Mouse (Mus musculus): ENCODE data around the gene Hip1. TPM values are rescaled to one million over a fixed set of nuclear protein-coding genes. Genes with fewer than 3 reads are reported as not detected.
"Not testable (repeated sequence)": the region's sequence is repeated elsewhere in the genome, so short reads cannot be mapped to it uniquely, and the experiment has no call there.

Gene Hip1
- total RNA-seq, 2 experiments from 2014 or later = 0.19 to 1.2 TPM

- ATAC-seq (replicated peaks; ENCODE audit: low FRiP score, low TSS enrichment, poor library complexity, severe bottlenecking) = no peak
Observed at GRCm38 (mm10) chr5:135460152-135460832, 84.6 kb downstream of the Hip1 start.

DNA sequence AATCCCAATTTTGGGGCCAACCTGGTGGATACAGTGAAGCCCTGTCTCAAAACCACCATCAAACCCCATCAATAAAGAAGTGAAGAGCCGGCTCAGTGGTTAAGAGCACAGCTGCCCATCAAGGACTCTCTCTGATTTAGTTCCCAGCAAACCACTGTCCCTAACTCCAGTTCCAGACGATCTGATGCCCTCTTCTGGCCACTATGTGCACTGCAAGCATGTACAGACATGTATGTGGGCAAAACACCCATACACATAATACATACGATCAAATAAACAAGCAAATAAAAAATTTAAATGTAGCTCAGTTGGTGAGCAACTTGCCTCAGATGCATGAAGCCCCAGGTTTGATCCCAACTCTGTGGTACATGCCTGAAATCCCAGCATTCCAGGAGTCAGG, 85.4 kb downstream of the Hip1 start:
- no peak for ATAC-seq (replicated peaks; ENCODE audit: low FRiP score, low TSS enrichment, poor library complexity, severe bottlenecking)

GRCm38 (mm10) chr5:135457961-135458360, 87.0 kb downstream of the Hip1 start:
- ATAC-seq (replicated peaks; ENCODE audit: low FRiP score, low TSS enrichment, poor library complexity, severe bottlenecking) = no peak

GRCm38 (mm10) chr5:135456515-135456914, 88.4 kb downstream of the Hip1 start:
- ATAC-seq (replicated peaks; ENCODE audit: low FRiP score, low TSS enrichment, poor library complexity, severe bottlenecking) = no peak

- no peak for ATAC-seq (replicated peaks; ENCODE audit: low FRiP score, low TSS enrichment, poor library complexity, severe bottlenecking)
Observed at GRCm38 (mm10) chr5:135454256-135454655, 90.7 kb downstream of the Hip1 start.

- not testable (repeated sequence) for ATAC-seq (replicated peaks; ENCODE audit: low FRiP score, low TSS enrichment, poor library complexity, severe bottlenecking)
Observed at GRCm38 (mm10) chr5:135451559-135451958, 93.4 kb downstream of the Hip1 start.

- no peak for ATAC-seq (replicated peaks; ENCODE audit: low FRiP score, low TSS enrichment, poor library complexity, severe bottlenecking)
Observed at GRCm38 (mm10) chr5:135451100-135451499, 93.8 kb downstream of the Hip1 start.

- no peak for ATAC-seq (replicated peaks; ENCODE audit: low FRiP score, low TSS enrichment, poor library complexity, severe bottlenecking)
Observed at GRCm38 (mm10) chr5:135445755-135446154, 99.2 kb downstream of the Hip1 start.

DNA sequence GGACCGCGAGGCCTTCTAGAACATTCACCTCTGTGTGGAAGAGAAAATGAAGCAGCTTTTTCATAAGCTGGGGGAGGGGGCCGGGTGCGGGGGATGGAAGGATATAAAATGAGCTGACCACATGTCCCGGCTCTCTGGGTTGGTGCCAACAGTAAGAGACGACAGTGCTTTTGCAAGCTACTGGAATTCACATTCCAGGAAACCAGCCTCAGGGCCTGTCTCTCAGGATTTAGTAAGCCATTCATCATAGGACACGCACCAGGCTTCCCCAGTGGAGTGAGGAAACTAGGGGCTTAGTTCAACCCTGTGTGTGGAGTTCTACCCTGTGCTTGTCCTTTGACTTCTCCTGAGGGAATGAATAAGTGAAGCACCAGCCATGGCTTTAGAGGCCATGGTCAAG, 102.5 kb downstream of the Hip1 start:
- ATAC-seq (replicated peaks; ENCODE audit: low FRiP score, low TSS enrichment, poor library complexity, severe bottlenecking) = no peak

DNA sequence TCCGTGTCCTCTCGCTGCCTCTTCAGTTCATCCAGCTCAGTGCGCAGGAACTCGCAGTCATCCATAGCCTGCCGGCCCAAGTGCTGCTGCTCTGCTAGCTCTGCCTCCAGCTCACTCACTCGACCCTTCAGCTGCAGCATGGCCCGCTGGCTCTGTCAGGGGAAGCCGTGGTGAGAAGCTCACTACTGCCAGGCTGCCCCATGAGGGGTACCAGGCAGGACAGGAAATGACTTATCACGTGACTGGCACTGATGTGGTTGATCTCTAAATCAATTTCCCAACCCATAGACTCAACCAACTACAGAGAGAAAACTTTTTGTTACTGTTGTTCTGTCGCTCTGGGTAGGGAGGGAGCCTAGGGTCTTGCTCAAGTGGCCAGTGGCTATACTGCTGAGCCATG, 109.9 kb downstream of the Hip1 start:
- no peak for ATAC-seq (replicated peaks; ENCODE audit: low FRiP score, low TSS enrichment, poor library complexity, severe bottlenecking)

- no peak for ATAC-seq (replicated peaks; ENCODE audit: low FRiP score, low TSS enrichment, poor library complexity, severe bottlenecking)
Observed at GRCm38 (mm10) chr5:135433861-135434260, 111.1 kb downstream of the Hip1 start.

DNA sequence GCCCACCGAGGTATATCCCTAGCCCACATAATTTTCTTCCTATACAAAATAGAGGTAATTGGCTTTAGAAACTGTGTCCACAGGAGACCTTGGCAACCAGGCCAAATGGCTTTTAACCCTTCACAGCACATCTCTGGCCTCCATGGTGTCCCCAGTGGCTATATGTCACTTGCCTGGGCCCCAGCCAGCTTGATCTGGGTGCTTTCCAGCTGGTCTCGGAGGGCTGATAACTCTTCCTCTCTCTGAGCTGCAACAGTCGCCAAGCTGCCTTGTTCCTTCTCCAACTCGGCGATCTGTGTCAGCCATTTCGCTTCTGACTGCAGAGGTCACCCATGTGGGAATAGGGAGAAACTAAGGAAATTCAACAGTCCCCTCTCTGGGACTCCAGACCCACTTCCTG, 113.8 kb downstream of the Hip1 start:
- no peak for ATAC-seq (replicated peaks; ENCODE audit: low FRiP score, low TSS enrichment, poor library complexity, severe bottlenecking)

- ATAC-seq (replicated peaks; ENCODE audit: low FRiP score, low TSS enrichment, poor library complexity, severe bottlenecking) = no peak
Observed at GRCm38 (mm10) chr5:135428786-135429185, 116.1 kb downstream of the Hip1 start.

DNA sequence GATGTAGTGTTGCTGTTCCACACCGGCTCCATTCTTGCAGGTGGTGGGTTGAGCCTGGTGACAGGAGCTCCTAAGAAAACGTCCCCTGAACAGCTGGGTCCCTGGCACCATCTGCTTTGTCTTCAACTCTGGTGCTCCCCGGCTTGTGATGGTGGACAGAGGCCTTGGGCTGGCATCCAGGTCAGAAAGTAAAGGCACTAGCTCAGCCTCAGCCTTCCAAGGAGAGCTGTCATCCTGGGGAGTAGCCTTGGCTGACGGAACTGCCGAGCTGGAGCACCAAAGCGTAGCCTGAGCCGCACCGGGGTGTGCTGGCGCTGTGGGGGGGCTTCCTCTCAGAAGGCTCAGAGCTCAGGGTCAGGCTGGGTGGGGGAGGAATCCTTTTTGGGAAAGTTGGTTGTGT, 134.7 kb downstream of the Hip1 start:
- ATAC-seq (replicated peaks; ENCODE audit: low FRiP score, low TSS enrichment, poor library complexity, severe bottlenecking) = no peak

DNA sequence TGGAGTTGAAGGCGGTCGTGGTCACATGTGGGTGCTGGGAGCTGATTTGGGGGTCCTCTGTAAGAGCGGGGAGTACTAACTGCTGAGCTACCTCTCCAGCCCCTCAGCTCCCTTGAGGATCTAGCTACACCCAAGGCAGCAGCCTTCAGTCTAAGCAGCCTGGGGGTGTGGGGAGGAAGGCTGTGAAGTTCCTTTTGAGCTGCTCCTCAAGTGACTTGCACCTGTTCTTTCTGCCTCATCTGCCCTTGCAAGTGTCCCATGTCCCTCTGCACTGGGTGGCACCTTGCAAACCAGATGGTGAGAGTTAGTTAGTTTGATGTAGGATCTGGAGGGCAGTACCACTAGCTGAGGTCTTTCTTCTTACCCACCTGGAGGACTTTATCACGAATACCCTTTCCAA, 136.8 kb downstream of the Hip1 start:
- no peak for ATAC-seq (replicated peaks; ENCODE audit: low FRiP score, low TSS enrichment, poor library complexity, severe bottlenecking)

- no peak for ATAC-seq (replicated peaks; ENCODE audit: low FRiP score, low TSS enrichment, poor library complexity, severe bottlenecking)
Observed at GRCm38 (mm10) chr5:135405437-135405836, 139.5 kb downstream of the Hip1 start.

DNA sequence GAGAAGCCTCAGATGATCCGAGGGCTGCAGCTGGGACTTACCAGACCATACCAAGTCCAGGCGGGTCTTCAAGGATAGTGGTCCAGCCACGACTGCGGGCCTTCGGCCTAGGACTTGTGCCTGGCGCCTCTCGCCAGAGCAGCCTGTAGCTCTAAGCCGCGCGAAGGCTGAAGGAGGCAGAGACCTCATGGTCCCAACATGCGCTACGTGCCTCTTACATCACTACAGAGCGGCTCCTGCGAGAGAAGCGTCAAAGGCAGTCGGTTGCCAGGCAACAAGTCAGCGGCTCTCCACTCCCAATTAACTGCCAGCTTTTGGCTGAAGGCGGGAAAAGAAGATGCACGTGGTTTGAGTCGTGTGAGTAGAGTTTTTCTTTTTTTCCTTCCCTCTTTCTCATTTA, 140.3 kb downstream of the Hip1 start:
- no peak for ATAC-seq (replicated peaks; ENCODE audit: low FRiP score, low TSS enrichment, poor library complexity, severe bottlenecking)

GRCm38 (mm10) chr5:135400244-135400643, 144.7 kb downstream of the Hip1 start:
- ATAC-seq (replicated peaks; ENCODE audit: low FRiP score, low TSS enrichment, poor library complexity, severe bottlenecking) = peak; percentile 72

GRCm38 (mm10) chr5:135399382-135399781, 145.5 kb downstream of the Hip1 start:
- ATAC-seq (replicated peaks; ENCODE audit: low FRiP score, low TSS enrichment, poor library complexity, severe bottlenecking) = no peak

DNA sequence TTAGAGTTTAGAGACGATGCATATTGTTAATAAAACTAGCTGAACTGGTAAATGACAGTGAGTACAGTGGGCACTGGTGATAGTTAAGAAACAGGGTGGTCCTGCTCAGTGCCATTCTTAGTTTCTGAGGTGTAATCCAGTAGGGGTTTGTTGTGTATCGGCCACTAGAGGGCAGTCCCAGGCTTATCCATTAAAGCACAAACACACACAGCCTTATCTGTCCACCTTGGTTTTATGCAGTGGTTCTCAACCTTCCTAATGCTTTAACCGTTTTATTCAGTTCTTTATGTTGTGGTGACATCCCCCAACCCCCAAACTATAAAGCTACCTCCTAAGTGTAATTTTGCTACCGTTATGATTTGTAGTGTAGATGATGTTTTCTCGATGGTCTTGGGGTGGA, 149.1 kb downstream of the Hip1 start:
- peak; percentile 76 for ATAC-seq (replicated peaks; ENCODE audit: low FRiP score, low TSS enrichment, poor library complexity, severe bottlenecking)

GRCm38 (mm10) chr5:135394004-135394823, 150.7 kb downstream of the Hip1 start, which contains the start of gene Pom121:
TSS of gene Pom121 (minus strand) at chr5:135394546.
- ATAC-seq (replicated peaks; ENCODE audit: low FRiP score, low TSS enrichment, poor library complexity, severe bottlenecking) = peak; percentile 83
